Mouse (Mus musculus): ENCODE measurements around the gene Myadml2. TPM values are rescaled to one million over a fixed set of nuclear protein-coding genes. Genes with fewer than 3 reads are reported as not detected.

Gene Myadml2
- polyA plus RNA-seq, 1 experiment from 2014 or later: 0.28 TPM

- TF ChIP-seq CTCF (IDR thresholded peaks at IDR 0.05; ENCODE audit: low read depth): no peak
- Histone ChIP-seq H3K9me3 (replicated peaks; ENCODE audit: low read length) (no peaks in the 10 kb centered on the region), H3K9ac (ENCODE audit: low read depth, low read length) (peak overlapping the region; percentile 48; the same call in 1 of the 2 replicates), H3K36me3 (ENCODE audit: insufficient read depth, low read length) (peaks cover 15% of the 10 kb centered on the region), H3K27me3 (ENCODE audit: insufficient read depth, low read length) (no peaks in the 10 kb centered on the region), H3K4me1 (replicated peaks; ENCODE audit: insufficient read depth, low read length) (peaks cover 25% of the 10 kb centered on the region), H3K27ac (peak overlapping the region; percentile 81), H3K4me2 (ENCODE audit: low read length) (peak overlapping the region; percentile 96), H3K4me3 (replicated peaks; ENCODE audit: low read depth, low read length) (no peak overlapping the region)
- no peak for ATAC-seq (replicated peaks; ENCODE audit: low FRiP score, low read depth)
- 79% methylated on average over 23 of the region's 23 CpGs for WGBS
- no peak for DNase-seq (ENCODE audit: low spot score)
Observed at GRCm38 (mm10) chr11:120629341-120629730, 18.6 kb downstream of the Myadml2 start.

- peaks cover 21% of the 10 kb centered on the region for H3K4me1 ChIP-seq (replicated peaks; ENCODE audit: insufficient read depth, low read length)
- no peak overlapping the region for H3K4me2 ChIP-seq (ENCODE audit: low read length)
- no peaks in the 10 kb centered on the region for H3K9me3 ChIP-seq (replicated peaks; ENCODE audit: low read length)
- no peak overlapping the region for H3K9ac ChIP-seq (ENCODE audit: low read depth, low read length)
- H3K27me3 ChIP-seq (ENCODE audit: insufficient read depth, low read length): no peaks in the 10 kb centered on the region
- ATAC-seq (replicated peaks; ENCODE audit: low FRiP score, low read depth) (no peak), DNase-seq (ENCODE audit: low spot score) (no peak)
- 93% methylated on average over 23 of the region's 23 CpGs for WGBS
- no peak overlapping the region for H3K4me3 ChIP-seq (replicated peaks; ENCODE audit: low read depth, low read length)
- TF ChIP-seq CTCF (IDR thresholded peaks at IDR 0.05; ENCODE audit: low read depth): no peak
- peaks cover 15% of the 10 kb centered on the region for H3K36me3 ChIP-seq (ENCODE audit: insufficient read depth, low read length)
- no peak overlapping the region; the same call in 1 of the 2 replicates for H3K27ac ChIP-seq
Observed at GRCm38 (mm10) chr11:120628601-120629340, 19.2 kb downstream of the Myadml2 start.

- DNase-seq (ENCODE audit: low spot score): no peak
- Histone ChIP-seq H3K27ac (no peak overlapping the region), H3K9ac (ENCODE audit: low read depth, low read length) (no peak overlapping the region), H3K4me3 (replicated peaks; ENCODE audit: low read depth, low read length) (no peak overlapping the region), H3K36me3 (ENCODE audit: insufficient read depth, low read length) (peaks cover 15% of the 10 kb centered on the region), H3K4me1 (replicated peaks; ENCODE audit: insufficient read depth, low read length) (peaks cover 20% of the 10 kb centered on the region), H3K9me3 (replicated peaks; ENCODE audit: low read length) (no peaks in the 10 kb centered on the region), H3K4me2 (ENCODE audit: low read length) (no peak overlapping the region), H3K27me3 (ENCODE audit: insufficient read depth, low read length) (no peaks in the 10 kb centered on the region)
- TF ChIP-seq CTCF (IDR thresholded peaks at IDR 0.05; ENCODE audit: low read depth): no peak
- ATAC-seq (replicated peaks; ENCODE audit: low FRiP score, low read depth): no peak
- WGBS: 87% methylated on average over 22 of the region's 22 CpGs
Observed at GRCm38 (mm10) chr11:120627468-120628300, 20.3 kb downstream of the Myadml2 start.

- Histone ChIP-seq H3K4me2 (ENCODE audit: low read length) (no peak overlapping the region), H3K9ac (ENCODE audit: low read depth, low read length) (no peak overlapping the region), H3K27me3 (ENCODE audit: insufficient read depth, low read length) (no peaks in the 10 kb centered on the region), H3K4me1 (replicated peaks; ENCODE audit: insufficient read depth, low read length) (peaks cover 20% of the 10 kb centered on the region), H3K4me3 (replicated peaks; ENCODE audit: low read depth, low read length) (no peak overlapping the region), H3K36me3 (ENCODE audit: insufficient read depth, low read length) (peaks cover 15% of the 10 kb centered on the region), H3K9me3 (replicated peaks; ENCODE audit: low read length) (no peaks in the 10 kb centered on the region), H3K27ac (no peak overlapping the region)
- no peak for ATAC-seq (replicated peaks; ENCODE audit: low FRiP score, low read depth)
- WGBS: 89% methylated on average over 11 of the region's 11 CpGs
- DNase-seq (ENCODE audit: low spot score): no peak
- no peak for TF ChIP-seq CTCF (IDR thresholded peaks at IDR 0.05; ENCODE audit: low read depth)
Observed at GRCm38 (mm10) chr11:120626785-120627467, 21.0 kb downstream of the Myadml2 start.

GRCm38 (mm10) chr11:120625152-120625775 lies 22.7 kb downstream of the Myadml2 start, which contains the start of gene Sirt7:
TSS of gene Sirt7 (minus strand) at chr11:120625240.
- H3K36me3 ChIP-seq (ENCODE audit: insufficient read depth, low read length): peaks cover 22% of the 10 kb centered on the region
- no peak for TF ChIP-seq CTCF (IDR thresholded peaks at IDR 0.05; ENCODE audit: low read depth)
- peak within 1 kb of the TSS; percentile 86 for H3K9ac ChIP-seq (ENCODE audit: low read depth, low read length)
- DNase-seq (ENCODE audit: low spot score) (no peak), ATAC-seq (replicated peaks; ENCODE audit: low FRiP score, low read depth) (peak; percentile 18; the same call in 1 of the 2 replicates)
- H3K4me1 ChIP-seq (replicated peaks; ENCODE audit: insufficient read depth, low read length): peaks cover 14% of the 10 kb centered on the region
- H3K27me3 ChIP-seq (ENCODE audit: insufficient read depth, low read length): no peaks in the 10 kb centered on the region
- 16% methylated on average over 5 of the region's 5 CpGs for WGBS
- peak within 1 kb of the TSS; percentile 95 for H3K27ac ChIP-seq
- H3K4me3 ChIP-seq (replicated peaks; ENCODE audit: low read depth, low read length): peak within 1 kb of the TSS; percentile 91
- H3K9me3 ChIP-seq (replicated peaks; ENCODE audit: low read length): no peaks in the 10 kb centered on the region
- H3K4me2 ChIP-seq (ENCODE audit: low read length): peak within 1 kb of the TSS; percentile 75
